Mouse (Mus musculus): Measurements from ENCODE around the gene Krtap4-2.

Krtap4-2 gene

DNA sequence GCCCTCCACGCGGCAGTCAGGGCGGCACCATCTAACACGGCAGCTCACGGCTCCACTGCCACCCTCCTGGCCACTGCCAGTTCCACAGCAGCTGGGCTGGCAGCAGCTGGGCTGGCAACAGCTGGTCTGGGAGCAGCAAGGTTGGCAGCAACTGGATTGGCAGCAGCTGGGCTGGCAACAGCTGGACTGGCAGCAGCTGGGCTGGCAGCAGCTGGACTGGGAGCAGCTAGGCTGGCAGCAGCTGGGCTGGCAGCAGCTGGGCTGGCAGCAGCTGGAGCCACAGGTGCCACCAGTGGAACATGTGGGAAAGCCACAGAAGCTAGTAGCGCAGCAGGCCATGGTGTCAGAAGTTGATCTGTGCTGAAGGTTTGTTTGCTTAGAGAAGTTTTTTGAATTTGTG, 43.9 kb downstream of the Krtap4-2 start, which contains the start of gene Krtap1-3:
Krtap1-3 (minus strand) TSS at position 359 of the 400 bp plus-strand sequence.
- DNase-seq (ENCODE audit: extremely low read depth, low read depth, low spot score), result no peak

DNA sequence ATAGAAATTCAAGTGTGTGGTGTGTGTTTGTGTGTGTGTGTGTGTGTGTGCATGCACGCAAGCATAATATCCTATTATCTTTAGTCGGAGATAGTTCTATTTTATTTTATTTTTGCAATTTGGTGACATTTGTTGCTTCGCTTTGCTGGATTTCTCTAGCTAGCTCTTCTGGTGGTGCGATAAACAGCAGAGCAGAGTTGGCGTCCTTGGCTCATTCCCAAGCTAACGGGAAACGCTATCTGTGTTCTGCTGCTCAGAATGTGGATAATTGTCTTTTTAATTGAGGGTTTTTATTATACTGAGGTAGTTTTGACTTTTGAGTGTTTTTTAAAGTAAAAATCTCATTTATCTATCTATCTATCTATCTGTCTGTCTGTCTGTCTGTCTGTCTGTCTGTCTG, 49.8 kb downstream of the Krtap4-2 start:
- DNase-seq (ENCODE audit: extremely low read depth, low read depth, low spot score), result no peak
